Mouse (Mus musculus) left cerebral cortex, adult 8-10 months (tissue): Measurements from ENCODE around the gene Pelo. TPM values are rescaled to one million over a fixed set of nuclear protein-coding genes. Genes with fewer than 3 reads are reported as not detected.

Experiments
- DNase-seq, 2 experiments: peaks; one replicate each; pipeline ENCODE4 v3.0.0; 2022; ENCODE audit warnings: low spot score in 2 of 2
- total RNA-seq, 4 experiments: library from RNA; stranded (reverse); gene quantifications; 2 replicates each; pipeline ENCODE4 v1.2.4; 2022

Pelo gene
- total RNA-seq: 10 to 100 TPM; 19.8 to 22.2 (median 22.0) TPM

DNA sequence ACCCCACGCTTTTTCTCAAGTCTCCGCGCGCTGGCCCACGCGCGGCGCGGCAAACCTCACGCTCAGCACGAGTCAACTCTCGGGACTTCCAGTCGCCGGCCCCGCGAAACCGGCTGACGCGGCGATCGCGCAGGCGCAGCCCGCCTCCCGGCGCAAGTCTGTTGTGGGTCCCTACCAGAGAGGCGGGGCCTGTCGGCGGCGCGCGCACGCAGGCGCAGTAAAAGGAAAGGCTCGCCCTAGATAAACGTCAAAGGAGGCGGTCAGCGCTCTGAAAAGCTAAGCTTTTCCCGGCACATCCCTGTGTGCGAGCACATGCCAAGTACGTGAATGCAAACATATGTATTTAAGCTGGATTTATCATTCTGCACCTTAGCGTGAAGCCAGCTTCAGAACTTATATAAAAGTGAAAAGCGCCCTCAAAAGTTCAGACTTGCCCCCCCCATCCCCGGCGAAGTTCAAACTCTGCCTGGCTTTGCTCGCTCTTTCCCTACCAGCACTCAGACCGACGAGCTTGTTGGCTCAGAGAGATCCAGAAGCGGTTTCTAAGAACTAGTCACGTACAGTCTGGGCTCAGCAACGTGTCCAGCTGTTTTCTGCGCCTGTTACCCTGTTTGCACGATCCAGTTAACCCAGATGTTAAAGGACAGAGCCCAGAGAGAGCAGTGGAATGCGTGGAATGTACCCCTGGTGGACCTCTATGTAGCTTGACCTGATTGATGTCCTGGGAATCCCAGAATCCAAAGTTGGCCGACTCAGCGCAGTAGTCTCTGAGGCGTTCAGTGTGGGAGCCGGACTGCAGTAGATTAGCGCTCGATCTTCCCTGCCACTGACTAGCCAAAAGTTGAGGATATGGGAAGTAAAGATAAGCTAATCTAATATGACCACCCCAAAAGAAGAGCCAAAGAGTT, at the start of gene Pelo:
Pelo (minus strand) TSS at position 118 of the 908 bp plus-strand sequence.
- DNase-seq: peak; percentile 91 to 94

DNA sequence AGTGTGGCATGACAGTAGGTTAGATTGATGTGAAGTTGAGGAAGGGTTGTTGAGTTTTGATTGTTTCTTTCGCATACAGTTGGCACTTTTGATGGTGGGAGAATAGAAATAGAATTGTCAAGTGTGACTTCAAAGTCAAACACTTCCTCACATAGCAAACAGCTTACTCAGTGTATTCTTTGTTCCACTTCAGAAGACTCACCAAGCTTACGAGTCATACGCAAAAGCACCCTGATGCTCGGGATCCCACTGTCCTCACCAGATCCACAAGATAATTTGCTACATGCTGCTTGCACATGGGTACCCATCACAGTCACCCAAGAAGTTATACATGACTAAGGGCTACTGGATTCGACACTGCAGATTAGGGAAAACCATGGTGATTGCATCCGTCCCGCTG, 48.5 kb upstream of the Pelo start:
- no peak for DNase-seq

DNA sequence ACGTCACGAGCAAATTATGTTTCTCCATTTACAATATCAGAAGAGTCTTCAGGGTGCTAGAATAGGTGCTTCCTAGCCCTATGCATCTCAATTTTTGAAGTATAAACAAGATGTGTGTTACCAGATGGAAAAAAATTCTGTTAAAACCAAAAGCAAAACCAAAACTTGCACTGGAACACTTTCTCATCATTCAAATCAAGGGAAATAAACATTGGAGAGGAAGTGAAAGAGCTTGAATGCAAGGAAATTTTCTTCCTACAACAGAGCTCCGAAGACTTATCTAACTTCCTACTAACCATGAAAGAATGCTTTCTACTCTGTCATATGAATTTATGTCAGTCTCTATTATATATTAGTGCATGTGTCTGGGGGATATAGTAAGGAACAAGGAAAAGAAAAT, 46.8 kb upstream of the Pelo start:
- DNase-seq: no peak

DNA sequence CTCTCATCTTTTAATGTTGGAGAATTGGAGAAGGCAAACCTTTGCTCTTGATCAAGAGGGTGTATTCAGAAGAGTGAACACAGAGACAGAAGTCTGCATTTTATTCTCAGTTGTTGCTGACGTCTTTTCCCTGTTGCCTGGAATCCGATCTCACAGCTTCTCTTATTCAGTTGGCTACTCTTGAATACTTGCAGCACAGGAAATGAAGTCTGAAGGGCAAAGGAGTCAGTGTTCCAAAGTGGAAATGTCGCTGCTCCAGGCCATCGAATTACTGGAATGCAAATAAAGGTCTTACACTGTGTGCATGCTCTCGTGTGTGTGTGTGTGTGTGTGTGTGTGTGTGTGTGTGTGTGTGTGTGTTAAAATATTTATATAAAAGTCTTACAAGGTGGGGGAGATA, 42.4 kb upstream of the Pelo start:
- DNase-seq: no peak

DNA sequence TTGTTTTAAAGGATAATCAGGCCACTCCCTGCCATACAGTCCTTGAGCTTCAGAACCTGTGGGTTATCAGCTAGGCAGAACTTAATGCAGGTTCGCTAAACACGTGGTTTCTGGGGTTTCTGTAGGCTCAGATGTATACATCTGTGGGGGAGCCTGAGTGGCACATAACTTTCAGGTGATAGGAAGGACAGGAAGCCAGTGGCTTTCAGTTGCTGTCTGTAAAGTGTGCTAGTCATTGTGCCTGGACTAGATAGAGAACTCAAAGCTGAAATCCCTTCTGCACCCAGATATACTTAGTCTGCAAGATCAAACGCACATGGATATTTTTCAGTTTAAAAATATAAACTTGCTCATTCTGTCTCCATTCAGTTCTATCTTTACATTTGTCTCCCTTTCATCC, 41.4 kb upstream of the Pelo start:
- DNase-seq: no peak

DNA sequence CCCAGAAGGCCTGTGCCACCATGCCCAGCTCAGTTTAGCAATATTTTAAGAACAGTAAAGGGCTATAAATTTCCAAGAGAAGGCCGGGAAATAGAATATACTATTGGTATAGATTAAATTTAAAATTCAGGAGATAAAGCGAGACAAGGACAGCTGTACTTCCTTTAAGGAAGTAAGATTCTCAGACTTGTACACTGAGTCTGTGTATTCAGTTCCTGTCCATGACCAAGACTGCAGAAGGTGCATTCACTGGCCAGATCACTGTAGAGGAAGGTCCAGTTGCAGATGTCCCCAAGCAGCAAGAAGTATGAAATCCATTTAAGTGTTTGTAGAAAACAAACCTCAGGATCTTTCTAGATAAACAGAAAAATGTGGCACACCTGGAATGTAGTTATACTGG, 40.0 kb upstream of the Pelo start:
- no peak for DNase-seq

DNA sequence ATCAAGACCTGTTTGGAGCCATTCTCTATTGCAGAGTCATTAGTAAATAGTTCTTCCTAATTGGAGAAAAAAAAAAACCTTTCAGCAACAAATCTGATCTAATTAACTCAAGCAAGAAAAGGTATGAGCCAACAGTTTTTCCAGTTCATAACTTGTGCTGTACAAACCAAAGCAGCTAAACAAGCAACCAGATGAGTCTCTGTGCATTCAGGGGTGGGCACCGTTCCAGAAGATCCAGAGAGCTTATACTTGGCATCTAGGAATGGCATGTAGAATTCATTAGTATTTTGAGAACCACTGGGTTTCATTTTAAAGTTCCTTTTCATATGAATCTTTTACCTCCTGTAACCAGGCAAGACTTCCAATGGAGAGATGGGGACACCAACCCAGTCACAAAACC, 37.8 kb upstream of the Pelo start:
- no peak for DNase-seq

DNA sequence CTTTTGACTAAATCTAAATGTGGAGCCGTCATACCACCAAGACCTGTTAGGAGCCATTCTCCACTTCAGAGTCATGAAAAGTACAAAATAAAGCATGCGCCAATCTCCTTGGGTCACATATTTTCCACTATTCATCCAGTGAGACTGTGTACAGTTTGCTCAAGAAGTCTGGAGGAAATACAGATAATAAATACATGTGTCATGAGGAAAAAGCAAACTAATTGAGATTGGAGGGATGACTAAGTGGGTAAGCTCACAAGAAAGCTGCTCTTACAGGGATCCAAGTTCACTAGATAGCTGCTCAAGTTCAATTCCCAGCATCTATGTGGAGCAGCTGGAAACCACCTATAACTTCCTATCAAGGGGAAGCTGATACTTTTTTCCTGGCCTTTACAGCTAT, 36.5 kb upstream of the Pelo start:
- DNase-seq: no peak

DNA sequence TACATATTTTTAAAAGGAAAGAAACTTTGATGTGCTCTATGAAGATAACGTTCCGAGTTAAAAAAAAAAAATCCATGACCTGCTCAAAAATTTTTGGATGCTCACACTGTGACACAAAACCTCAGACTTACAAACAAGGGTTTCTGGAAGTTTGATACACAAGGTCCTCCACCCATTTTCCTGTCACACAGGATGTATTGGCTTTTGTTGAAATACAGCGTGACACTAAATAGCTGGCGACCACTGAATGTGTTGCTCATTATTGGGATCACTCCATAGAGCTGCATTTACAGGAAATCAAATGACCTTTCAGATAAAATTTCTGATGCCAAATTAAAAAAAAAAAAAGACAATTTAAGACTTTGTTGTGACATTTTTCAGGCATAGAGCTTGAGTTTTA, 35.1 kb upstream of the Pelo start:
- no peak for DNase-seq

DNA sequence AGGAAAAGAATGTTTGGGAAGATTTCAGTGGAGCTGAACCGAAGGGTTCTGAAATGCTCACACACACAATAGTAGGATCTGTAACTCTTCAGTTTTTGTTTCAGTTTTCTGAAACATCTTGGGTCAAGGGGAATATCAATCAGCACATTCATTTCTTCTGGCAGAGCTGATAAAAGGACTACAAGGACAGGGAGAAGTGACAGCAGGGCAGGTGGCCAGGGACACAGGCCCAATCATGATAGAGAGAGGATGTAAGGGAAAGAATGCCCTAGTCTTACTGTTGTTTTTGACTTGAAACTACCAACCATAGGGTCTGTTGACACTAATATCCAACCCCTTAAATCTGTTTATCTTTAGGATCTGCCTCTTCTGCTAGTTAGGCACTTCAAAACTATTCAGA, 34.5 kb upstream of the Pelo start:
- DNase-seq: no peak

DNA sequence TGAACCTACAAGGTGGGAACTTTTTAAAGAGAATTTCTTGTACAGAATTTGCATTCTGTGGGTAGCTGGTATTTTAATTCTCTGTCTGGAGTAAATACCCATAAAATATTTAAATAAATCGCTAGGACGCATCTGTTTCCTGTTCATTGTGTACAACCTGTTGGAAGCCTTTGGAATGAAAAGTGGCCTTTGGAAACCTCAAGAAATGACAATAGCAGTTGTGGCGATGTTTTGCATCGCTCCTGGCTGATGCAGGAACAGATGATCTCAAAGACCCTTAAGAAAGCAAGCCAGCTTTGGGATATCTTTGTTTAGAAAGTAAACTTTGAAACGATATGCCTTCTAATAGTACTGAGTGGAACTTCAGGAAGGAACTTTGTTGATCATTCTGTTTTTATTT, 28.8 kb upstream of the Pelo start:
- no peak for DNase-seq

DNA sequence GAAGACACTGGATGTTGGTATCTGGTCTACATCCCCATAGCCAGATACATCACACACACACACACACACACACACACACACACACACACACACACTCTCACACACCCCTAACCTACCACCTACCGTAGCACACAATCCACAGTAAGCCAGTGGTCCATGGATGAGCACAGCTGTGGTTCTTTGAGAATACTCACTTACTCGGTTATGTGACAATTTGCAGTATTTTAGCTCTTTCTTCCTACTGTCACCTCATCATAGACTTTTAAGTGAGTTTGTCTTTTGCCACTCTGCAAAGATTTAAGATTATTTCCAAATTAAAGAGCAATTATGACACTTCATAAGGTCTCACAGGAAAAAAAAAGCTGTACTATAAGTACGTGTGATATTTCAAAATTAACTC, 28.2 kb upstream of the Pelo start:
- DNase-seq: no peak

DNA sequence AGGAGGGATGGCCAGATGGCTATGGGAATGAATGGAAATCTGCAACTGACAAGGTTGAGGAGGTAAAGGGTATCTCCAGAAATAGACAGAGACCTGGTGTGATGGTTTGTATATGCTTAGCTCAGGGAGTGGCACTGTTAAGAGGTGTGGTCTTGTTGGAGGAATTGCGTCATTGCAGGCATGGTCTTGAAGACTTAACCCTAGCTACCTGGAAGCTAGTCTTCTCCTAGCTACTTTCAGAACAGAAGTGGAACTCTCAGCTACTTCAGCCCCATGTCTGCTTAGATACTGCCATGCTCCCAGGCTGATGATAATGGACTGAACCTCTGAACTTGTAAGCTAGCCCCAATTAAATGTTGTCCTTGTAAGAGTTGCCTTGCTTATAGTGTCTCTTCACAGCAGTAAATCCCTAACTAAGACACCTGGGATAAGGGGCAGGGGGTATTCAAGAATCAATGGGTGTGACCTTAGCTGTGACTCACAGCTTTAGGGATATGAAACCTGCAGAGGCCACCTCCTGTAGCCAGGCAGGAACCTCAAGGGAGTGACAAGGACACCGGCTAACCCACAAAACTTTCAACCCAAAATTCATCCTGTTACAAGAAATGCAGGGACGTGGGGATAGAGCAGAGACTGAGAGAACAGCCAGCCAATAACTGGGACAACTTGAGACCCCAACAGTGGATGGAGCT, 27.1 kb upstream of the Pelo start:
- DNase-seq: no peak

DNA sequence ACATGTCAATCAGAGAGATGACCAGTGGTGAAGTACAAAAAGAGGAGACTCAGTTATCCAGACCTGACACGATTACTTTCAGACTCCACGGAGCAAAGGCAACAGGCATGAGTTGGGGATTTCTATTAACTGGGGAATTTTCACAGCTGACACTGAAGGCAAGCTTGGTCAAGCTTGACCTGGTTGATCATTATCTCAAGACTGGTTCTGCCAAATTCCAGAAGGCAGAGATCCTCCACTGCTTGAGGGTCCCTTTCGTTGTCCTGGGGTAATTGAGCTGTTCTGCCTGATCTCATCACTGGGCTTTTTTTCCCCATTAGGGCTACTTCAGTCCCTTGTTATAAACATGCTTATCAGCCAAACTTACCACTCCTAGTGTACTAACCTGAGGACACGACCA, 19.6 kb upstream of the Pelo start:
- DNase-seq: no peak

DNA sequence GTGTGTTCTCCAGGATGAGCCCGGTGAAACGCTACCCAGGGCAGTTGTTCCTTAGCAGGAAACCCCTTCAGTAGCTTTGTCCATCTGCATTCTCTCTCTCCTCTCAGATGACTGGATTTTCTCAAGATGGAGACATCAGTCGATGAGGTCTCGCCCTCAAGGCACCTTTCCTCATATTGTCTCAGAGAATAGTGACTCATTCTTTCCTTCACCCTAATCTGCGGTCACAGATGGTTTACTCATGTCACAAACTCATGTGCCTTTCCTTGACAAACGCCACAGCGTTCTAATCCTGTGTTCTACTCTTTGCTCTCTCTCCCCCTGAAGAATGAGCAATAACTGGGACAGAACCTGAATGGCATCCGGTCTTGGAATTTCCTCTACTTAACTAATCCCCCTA, 17.4 kb upstream of the Pelo start:
- DNase-seq: no peak

DNA sequence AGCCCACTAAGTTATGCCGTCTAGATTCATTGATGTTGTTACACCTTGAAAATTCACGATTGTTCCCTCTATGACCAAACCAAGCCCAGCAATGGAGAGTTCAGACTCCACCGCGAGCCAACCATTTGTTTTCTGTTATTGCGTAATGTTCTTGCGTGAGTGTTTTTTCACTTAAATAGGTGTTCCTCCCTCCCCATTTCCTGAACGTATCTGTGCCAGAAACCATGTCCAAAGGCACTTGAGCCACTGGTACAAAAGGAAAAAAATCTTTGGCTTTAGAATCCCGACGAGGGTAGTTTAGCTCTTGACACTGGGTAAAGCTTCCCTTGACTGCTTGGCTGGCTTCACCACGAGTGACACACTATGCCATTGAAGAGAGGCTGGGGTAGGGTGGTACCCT, 16.2 kb upstream of the Pelo start:
- DNase-seq: no peak

DNA sequence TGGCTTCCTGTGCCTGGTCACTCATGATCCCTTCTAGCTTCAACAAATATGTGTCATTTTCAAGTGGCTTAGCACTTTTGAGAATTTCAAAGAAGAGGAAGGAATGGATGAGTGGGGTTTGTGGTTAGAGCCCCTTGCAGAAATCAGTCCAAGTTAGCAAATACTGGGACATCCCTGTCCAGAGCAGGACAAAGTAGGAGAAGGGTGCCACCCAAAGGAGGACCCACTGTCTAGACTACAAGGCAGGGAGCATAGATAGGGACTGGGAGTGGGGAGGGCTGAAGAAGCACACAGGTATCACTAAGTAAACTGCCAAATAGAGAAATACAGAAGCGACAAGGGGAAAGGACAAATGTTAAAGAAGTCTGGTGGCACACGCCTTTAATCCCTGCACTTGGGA, 12.8 kb upstream of the Pelo start:
- DNase-seq: no peak

DNA sequence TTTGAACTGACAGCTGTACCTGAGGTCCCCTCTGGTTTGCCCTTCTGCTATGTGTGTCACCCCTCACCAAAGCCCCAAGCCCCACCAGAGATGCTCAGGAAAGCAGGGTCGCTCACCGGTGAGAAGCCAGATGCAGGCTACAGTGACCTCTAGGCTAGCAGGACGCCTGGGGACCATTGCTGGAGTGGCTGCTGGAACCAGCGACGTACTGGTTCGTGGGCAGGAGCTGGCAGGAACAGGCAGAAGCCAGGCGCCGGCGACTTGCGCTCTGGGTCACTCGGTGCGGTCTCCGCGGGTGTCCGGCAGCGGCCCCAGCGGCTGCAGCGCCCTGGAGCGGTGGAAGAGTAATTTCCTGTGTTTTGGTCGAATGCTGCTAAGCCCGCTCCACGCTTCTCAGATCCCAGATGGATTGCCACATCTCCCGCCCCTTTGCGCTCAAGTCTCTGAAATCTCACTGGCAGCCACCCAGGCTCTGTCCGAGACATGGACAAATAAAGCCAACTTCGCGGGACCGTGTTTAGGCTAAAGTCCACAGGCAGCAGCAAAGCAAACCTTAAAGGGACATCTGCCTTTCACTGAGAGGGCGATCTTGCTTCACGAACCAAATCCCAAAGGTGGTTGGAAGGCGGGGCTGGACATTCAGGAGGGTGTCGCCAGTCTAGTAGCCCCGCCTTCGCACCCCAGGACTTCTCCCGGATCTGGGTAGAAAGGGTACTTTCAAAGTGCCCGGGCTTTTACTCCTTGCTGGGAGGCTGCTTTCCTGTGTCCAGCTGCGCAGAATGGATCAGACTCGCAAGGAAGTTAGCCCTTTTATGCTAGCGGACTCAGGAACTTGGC, 11.6 kb upstream of the Pelo start, which contains the start of the genes Gm49395 and Itga1:
Gm49395 (minus strand) TSS at position 567 of the 837 bp plus-strand sequence.
Itga1 (minus strand) TSS at position 610 of the 837 bp plus-strand sequence.
- peak; percentile 11 to 13 for DNase-seq

DNA sequence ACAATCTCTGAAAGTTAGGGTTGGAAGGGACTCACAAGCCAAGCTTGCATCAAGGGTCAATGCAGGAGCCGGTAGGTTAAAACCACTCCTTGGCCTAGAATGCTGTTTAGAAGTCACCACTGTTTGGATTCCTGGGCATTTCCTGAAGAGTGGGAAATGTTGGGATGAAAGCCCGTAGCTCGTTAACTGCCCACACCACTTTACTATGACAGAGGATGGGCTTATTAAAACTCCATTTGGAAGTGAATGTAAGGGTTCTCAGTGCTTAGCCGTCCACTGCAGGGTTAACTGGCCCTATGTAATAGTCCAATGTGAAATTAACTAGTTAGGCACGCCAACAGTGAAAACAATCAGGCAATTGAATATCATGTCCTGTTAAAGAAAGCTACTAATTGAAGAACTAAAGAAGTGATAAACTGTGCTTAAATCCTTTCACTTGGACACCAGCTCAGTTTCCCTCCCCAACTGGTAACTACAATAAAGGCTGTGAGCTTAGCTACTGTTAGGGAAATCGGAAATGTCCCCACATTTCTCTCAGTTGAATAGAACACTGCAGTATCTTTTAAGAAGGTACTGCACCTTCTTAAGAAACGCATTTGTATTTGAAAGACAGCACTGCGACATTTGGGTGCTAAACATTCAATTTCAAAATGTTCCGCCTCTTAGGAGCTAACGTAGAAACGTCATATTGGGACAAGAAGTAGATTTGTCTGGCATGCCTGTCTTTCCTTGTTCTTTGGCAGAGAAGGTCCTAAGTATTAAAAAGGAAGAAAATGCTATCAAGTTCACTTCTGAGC, 10.6 kb upstream of the Pelo start:
- DNase-seq: no peak

DNA sequence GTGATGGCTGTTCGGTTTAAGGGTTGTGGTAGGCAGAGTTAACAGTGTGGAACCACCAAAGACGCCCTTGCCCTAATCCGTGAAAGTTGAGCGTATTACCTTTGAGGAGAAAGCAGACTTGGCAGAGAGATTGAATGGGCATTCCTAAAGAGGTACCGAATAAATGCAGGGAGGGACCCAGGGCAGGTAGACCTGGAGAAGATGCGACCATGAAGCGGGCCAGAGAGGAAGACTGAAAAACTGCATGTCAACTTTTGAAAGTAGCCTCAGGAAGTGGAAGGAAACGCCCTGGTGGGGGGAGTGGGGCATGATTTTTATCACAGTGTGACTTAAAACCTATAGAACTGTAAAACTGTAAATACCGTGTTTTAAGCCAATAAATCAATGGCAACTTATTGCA, 9.4 kb upstream of the Pelo start:
- no peak for DNase-seq

DNA sequence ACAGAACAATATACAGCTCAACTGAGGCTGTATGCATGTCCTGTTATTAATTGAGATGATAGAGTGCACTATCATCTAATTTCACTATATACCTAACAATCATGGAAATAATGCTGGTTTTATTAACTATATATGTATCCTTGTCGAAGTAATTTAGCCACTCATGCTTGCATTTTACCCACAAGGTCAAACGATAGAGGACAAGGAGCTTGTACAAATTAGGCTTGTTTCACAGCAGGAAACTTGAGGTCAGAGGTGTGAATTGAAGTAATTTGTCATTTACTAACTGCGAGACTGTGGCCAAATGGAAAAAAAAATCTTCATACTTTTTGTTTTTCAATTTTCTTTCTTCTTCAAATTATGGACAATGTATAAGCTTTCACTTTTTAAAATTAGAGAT, 8.2 kb upstream of the Pelo start:
- DNase-seq: no peak
